Mouse (Mus musculus) liver, adult (tissue): ENCODE data around the gene Ptprn2.

ENCODE experiments used
- GATA4 ChIP-seq: IDR thresholded peaks from 2 replicates; pipeline ENCODE4 v1.6.1; 2014; ENCODE audit warnings: mild to moderate bottlenecking, low read length; ENCODE audit not compliant: insufficient replicate concordance

Gene Ptprn2

GRCm38 (mm10) chr12:117239927-117240715 lies 754.6 kb downstream of the Ptprn2 start:
- no peak for TF ChIP-seq GATA4

DNA sequence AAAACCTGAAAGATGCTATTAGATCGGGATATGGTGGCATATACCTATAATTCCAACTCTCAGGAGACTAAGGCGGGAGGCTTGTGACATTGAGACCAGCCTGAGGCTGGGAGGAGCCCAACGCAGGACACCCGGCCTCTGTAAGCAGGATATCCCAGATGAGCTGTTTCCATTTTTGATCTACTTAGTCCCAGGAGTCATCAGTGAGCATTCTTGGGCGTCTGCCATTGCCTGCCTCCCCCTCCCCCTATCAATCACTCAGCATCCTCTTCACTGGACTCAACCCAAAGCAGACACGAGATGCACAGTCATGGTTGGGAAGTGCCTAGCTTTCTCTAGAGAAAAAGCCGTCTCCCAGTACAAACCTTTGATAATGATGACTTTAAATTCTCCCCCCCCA lies 756.7 kb downstream of the Ptprn2 start:
- no peak for TF ChIP-seq GATA4

DNA sequence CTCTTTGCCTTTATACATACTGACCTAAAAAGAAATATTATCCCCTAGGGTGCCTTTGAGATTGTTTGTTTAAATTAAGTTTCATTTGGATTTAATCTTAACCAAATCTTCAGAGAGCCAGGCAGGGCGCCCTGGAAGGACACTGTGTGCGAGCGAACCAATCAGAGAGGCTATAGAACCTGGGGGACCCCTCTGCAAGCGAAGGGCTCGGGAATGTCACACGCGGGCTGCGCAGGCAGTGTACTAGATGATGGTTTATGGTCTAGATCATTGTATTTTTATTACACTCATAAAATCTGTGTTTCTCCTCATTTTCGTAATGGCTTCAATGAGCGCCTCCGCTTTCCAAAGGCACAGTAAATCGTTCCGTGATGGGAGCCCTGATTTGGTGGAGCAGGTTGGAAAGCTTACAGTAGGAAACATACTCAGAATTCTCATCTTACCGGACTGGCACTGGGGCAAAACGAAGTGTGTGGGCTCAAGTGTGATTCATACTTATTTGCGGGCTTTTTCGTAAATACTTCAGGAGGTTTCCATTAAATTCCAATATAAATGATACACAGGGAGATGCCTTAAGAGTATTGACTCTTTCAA lies 760.5 kb downstream of the Ptprn2 start:
- no peak for TF ChIP-seq GATA4

DNA sequence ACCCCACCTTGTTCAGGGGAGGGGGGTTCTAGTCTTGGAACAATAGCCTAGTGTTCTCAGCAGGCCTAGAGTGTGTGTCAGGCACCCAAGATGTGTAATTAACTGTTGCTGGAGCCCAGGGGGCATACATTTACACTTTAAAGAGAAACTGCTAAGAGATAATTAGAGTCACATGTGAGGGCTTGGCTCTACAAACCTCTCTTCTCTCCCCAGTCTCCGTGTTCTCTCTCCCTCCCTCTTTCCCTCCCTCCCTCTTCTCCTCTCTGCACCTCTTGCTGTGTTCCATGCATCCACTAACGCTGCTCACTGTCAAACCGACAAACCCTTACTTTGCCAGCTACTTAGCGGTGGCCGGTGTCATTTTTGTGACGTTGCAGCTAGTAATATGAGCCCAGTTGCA lies 764.9 kb downstream of the Ptprn2 start:
- no peak for TF ChIP-seq GATA4

DNA sequence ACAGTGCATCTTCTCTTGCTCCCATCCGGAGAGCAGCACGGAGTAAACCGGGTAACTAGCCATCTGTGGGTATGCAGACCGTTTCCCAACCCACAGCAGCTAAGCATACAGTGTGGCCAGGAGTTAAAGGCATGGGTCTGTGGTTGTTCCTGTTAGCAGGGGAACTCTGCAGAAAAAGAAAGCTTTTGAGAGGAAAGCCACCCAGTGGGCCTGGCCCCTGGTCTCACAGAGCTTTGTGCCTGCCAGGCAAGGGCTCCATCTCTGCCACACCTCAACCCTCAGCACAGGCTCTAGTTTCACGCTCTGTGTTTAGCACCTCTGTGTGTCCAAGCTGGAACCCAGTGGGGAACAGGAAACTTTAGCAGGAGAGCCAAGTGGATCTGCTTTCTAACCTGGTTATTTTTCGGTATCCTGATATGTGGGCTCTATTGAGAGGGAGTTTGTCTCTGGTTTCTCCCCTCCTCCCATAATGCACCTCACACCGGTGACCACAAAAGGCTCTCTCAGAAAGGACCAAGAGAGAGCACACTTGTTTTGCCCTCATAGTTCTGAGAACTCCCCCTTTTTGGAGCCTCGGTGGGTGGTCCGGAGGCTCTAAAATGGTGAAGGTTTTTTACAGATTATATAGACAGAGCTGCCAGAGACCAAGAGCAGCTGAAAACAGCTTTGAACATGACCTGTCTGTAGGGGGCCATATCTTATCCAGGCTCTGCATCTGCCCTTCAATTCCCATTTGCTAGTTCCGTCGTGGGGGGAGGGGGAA lies 766.3 kb downstream of the Ptprn2 start:
- no peak for TF ChIP-seq GATA4

DNA sequence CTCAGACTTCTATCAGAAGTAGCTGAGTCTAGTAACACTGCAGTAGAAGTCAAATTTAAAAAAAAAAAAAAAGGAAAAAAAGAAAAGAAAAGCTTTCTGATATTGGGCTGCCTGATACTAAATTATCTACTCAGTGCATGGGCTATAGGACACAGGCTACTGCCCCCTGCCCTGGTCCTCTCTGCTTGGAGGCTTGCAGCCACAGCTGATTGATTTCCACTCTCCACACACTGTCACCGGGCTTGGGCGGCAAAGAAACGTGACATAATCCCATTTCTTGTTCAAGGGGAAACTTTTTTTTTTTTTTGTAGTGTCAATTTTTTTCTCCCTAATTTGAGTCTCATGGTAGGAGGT lies 766.9 kb downstream of the Ptprn2 start:
- TF ChIP-seq GATA4, result no peak

DNA sequence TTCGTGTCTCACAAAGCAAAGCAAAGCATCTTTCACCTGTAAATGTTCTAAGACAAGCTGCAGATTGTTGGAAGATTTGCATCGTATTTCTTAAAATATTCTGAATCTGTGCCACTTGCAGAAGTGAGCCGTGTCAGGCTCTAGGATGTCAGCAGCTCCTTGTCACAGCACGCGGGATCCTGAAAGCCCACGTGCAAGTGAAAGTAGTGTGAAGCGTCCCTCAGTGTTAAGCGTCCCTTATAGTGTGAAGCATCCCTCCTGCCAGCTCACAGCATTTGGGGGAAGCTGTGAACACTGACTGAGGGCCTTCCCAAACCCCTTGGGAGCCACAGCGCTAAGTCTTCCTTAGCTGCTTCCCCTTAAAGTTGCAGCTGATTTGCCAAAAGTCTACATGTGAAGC lies 768.8 kb downstream of the Ptprn2 start:
- TF ChIP-seq GATA4, result no peak

DNA sequence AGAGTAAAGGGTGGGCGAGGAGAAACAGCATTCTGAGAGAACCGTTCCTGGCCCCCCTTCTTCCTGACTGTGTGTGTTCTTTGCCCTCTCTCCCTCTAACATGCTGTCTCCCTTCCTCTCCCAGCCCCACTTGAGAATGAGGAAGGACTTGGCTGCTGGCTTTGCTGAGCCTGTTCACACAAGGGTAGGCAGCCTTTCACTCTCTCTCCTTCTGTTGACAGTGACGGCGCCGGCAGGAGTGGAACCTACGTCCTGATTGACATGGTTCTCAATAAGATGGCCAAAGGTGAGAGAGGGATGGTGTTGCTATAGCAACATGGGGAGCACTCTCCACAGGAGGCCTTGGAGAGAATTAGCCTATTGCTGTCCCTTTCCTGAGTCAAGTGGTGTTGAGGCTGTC lies 769.8 kb downstream of the Ptprn2 start:
- no peak for TF ChIP-seq GATA4

DNA sequence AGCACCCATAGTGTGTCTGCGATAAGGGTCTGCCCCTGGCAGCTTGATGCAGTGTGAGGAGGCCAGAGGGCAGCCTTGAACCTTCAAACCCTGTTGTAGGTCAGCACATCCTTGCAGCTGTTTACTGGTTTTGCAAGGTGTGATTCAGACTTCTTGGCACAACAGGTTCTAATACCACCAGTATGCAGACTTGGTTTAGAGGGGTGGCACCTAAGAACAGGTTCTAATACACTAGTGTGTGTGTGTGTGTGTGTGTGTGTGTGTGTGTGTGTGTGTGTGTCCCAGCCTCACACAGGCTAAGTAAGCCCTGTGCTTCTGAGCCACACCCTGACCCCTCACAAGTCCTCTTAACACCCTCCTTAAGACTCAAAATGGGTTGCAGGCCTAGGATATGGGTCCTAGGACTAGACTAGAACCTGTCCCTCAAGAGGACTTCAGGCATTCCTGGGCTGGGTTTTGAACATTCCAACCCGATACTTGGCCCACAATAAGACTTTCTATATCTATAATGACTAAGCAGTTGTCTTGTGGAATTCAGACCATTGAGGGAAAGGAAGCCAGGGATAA lies 770.3 kb downstream of the Ptprn2 start:
- no peak for TF ChIP-seq GATA4

DNA sequence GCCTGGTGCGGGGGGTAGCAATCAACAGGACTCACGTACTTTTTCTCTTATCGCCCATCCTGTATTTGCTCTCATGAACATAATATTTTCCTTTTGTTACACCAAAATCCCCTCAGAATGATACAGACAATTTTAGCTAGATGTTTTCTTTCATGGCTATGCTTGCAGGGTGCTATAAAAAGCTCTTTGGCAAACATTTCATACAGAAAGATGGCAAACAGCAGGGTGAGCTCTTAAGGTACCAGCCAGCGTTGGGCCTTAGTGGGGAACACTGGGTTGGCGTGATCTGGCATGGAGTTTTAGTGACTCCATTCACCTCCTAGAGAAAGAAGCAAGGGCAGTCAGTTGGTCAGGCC lies 771.3 kb downstream of the Ptprn2 start:
- no peak for TF ChIP-seq GATA4

DNA sequence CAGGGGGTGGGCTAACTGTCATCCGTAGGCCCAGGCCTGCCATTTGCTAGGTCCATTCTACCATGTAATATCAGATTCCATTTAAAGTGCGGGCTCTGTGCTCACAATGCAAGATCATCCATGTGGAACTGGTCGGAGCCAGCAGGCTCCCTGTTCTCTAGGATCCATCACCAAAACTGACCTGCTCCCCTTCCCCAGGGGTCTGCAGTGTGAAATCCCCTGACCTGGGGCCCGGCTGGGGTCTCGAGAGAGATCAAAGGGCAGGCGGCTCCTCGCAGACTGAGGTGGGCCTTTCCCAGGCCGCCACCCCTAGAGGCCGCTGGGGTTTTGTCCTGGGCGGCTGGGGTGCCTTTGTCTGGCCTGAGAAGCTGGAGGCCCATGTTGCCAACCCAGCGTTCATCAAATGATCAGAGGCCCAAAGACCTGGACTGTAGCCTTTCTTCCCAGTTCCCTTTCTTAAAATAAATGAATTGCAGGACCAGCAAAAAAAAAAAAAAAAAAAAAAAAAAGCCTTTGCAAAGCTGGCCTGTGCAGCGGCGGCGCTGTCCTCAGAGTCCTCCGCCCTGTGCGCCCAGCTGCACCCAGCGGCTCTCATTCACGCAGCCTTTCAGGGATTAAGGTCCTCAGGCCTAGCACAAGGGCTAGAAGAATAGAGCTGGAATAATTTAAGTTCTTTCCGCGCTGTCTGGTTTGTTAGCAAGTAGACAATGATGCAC lies 771.8 kb downstream of the Ptprn2 start:
- no peak for TF ChIP-seq GATA4

- TF ChIP-seq GATA4, result no peak
Measured at GRCm38 (mm10) chr12:117257921-117258497, 772.5 kb downstream of the Ptprn2 start.

DNA sequence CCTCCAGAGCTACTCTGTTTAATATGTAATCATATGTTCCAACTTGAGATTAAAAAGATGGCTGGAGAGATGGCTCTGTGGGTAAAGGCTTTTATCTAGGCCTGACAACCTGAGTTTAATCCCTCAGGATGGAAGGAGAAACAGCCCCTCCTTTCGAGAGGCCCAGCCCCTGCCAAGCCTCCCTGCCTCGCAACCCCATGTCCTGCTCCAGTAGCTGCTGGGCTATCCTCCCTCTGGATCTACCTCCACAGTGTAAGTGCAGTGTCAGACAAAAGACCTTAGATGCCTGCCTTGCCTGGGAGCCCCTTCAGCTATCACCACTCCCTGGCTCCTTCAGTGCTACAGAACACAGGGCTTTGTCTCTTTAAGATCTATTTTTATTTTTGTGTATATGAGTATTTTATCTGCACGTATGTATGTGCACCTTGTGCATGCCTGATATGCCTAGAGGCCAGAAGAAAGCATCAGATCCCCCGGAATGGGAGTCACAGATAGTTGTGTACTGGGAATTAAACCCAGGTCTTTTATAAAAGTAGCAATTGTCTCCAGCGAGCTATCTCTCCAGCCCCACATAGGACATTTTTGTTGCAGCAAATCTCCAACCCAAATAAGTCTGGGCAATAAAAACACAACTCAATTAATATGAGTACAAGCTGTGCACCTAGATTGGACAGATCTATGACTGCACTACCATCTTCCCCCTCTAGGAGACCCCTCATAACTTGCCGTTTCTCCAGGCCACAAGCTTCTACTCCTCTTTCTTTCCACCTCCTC lies 775.1 kb downstream of the Ptprn2 start:
- TF ChIP-seq GATA4, result no peak

- TF ChIP-seq GATA4, result no peak
Measured at GRCm38 (mm10) chr12:117261165-117261440, 775.6 kb downstream of the Ptprn2 start.
